Mouse (Mus musculus) forebrain, embryonic 12.5 days (tissue): ENCODE data around the gene Mrpl16. TPM values are rescaled to one million over a fixed set of nuclear protein-coding genes. Genes with fewer than 3 reads are reported as not detected.
A peak's percentile ranks its signal among the peaks of the same experiment; 100 is the strongest.

ENCODE experiments used
- ATAC-seq: fragments of 200-750 bp; cut with Nextera tagmentation; 2 replicates; pipeline ENCODE4 v1.8.0; 2017; ENCODE audit warnings: moderate TSS enrichment; ENCODE audit not compliant: low FRiP score
- H3K27ac ChIP-seq: fragments of 300-500 bp; sonication (generic); 2 replicates; pipeline ENCODE4 v1.5.1; 2016; ENCODE audit warnings: mild to moderate bottlenecking
- H3K27me3 ChIP-seq: fragments of 300-500 bp; sonication (generic); 2 replicates; pipeline ENCODE4 v1.6.1; 2016; ENCODE audit warnings: mild to moderate bottlenecking
- H3K36me3 ChIP-seq: fragments of 300-500 bp; sonication (generic); replicated peaks from 2 replicates; pipeline ENCODE4 v1.6.1; 2016; ENCODE audit warnings: mild to moderate bottlenecking
- H3K4me1 ChIP-seq: fragments of 300-500 bp; sonication (generic); 2 replicates; pipeline ENCODE4 v1.6.1; 2016
- H3K4me2 ChIP-seq: fragments of 300-500 bp; sonication (generic); 2 replicates; pipeline ENCODE4 v1.6.1; 2016; ENCODE audit warnings: mild to moderate bottlenecking, moderate library complexity
- H3K4me3 ChIP-seq: fragments of 300-500 bp; sonication (generic); replicated peaks from 2 replicates; pipeline ENCODE4 v1.5.1; 2016; ENCODE audit warnings: mild to moderate bottlenecking
- H3K9ac ChIP-seq: fragments of 300-500 bp; sonication (generic); 2 replicates; pipeline ENCODE4 v1.6.1; 2016; ENCODE audit warnings: mild to moderate bottlenecking
- H3K9me3 ChIP-seq: fragments of 300-500 bp; sonication (generic); 2 replicates; pipeline ENCODE4 v1.6.1; 2016
- WGBS: fragments of 180-500 bp; shearing (Covaris S2); methylation state at CpG from one replicate; pipeline ENCODE4 v1.1.7; 2016; 5-methylcytosine and 5-hydroxymethylcytosine counted together
- polyA plus RNA-seq: library from polyadenylated mRNA; unstranded; fragments of >200 nt; fragmentation: Nextera tagmentation; extraction: Ambion mirVana; gene quantifications from 2 replicates; pipeline ENCODE4 v1.2.1, GENCODE M21; 2016

Mrpl16 gene
- polyA plus RNA-seq, 1 experiment from 2014 or later, result 49.0 TPM

- Histone ChIP-seq H3K4me3 (peak overlapping the region; percentile 69; the same call in 1 of the 2 replicates), H3K9me3 (no peaks in the 10 kb centered on the region), H3K9ac (no peak overlapping the region), H3K27ac (no peak overlapping the region), H3K4me1 (peaks cover 19% of the 10 kb centered on the region), H3K36me3 (no peaks in the 10 kb centered on the region), H3K4me2 (peak overlapping the region; percentile 97), H3K27me3 (peaks cover 43% of the 10 kb centered on the region)
- 30% methylated on average over 6 of the region's 6 CpGs for WGBS
- no peak; the same call in 1 of the 2 replicates for ATAC-seq
Measured at GRCm38 (mm10) chr19:11820211-11820610, 50.0 kb downstream of the Mrpl16 start.

- Histone ChIP-seq H3K4me3 (no peak overlapping the region), H3K36me3 (no peaks in the 10 kb centered on the region), H3K27ac (no peak overlapping the region), H3K4me2 (no peak overlapping the region), H3K9ac (no peak overlapping the region), H3K4me1 (peaks cover 12% of the 10 kb centered on the region), H3K9me3 (no peaks in the 10 kb centered on the region), H3K27me3 (peaks cover 17% of the 10 kb centered on the region)
- WGBS, result 23% methylated on average over 4 of the region's 4 CpGs
- no peak for ATAC-seq
Measured at GRCm38 (mm10) chr19:11823346-11824065, 53.3 kb downstream of the Mrpl16 start.

Other genes starting within 250 kb of the Mrpl16 start
- gene Ms4a4d, start 233.6 kb upstream of the Mrpl16 start, polyA plus RNA-seq, result not detected in 2 replicates
- 1.4 and 1.7 TPM in 2 replicates for gene Ms4a6d, start 165.5 kb upstream of the Mrpl16 start, polyA plus RNA-seq
- gene Ms4a2, start 146.7 kb upstream of the Mrpl16 start, polyA plus RNA-seq, result not detected in 2 replicates
- not detected in 2 replicates for gene Ms4a3, start 129.5 kb upstream of the Mrpl16 start, polyA plus RNA-seq
- not detected in 2 replicates for gene Oosp2, start 109.8 kb upstream of the Mrpl16 start, polyA plus RNA-seq
- not detected in 2 replicates for gene Oosp1, start 79.2 kb upstream of the Mrpl16 start, polyA plus RNA-seq
- not detected in 2 replicates for gene Oosp3, start 73.3 kb upstream of the Mrpl16 start, polyA plus RNA-seq
- gene Gif, start 22.8 kb upstream of the Mrpl16 start, polyA plus RNA-seq, result not detected in 2 replicates
- 7.5 and 8.1 TPM in 2 replicates for gene Stx3, start 49.0 kb downstream of the Mrpl16 start, polyA plus RNA-seq
- gene Olfr1417, start 68.8 kb downstream of the Mrpl16 start, polyA plus RNA-seq, result not detected in 2 replicates
- gene Olfr1418, start 90.7 kb downstream of the Mrpl16 start, polyA plus RNA-seq, result not detected in 2 replicates
- not detected in 2 replicates for gene Olfr1419, start 104.7 kb downstream of the Mrpl16 start, polyA plus RNA-seq
- 0.06 TPM in 1 of 2 replicates, not detected in the other for gene Olfr1420, start 116.2 kb downstream of the Mrpl16 start, polyA plus RNA-seq
- gene Patl1, start 142.0 kb downstream of the Mrpl16 start, polyA plus RNA-seq, result 23.4 and 26.8 TPM in 2 replicates
- gene Osbp, start 195.6 kb downstream of the Mrpl16 start, polyA plus RNA-seq, result 5.8 and 6.3 TPM in 2 replicates